Mouse (Mus musculus): ENCODE measurements at regions not wholly inside any gene's neighbourhood (a gene's known extent, or its start where the extent isn't known, plus 50 kb on each side); places are given as distances from the start of the nearest gene placed in this dataset.

DNA sequence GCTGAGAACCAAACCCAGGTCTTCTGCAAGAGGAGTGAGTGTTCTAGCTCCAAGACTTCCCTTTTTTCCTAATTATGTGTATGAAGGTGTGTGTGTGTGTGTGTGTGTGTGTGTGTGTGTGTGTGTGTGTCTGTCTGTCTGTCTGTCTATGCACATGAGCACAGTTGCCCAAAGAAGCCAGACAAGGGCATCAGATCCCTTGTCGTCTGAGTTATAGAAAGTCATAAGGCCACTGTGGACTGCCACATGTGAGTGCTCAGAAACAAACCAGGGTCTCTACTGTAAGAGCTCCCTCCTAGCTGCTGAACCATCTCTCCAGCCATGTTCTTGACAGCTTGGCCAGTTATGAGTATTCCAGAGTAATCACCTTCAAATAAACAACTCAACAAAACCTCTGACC is 58.6 kb upstream of the Itga11 start:
- H3K27me3 ChIP-seq (ENCODE audit: control insufficient read depth, insufficient read depth, insufficient read length): no peaks in the 10 kb centered on the region
- TF ChIP-seq TCF3 (IDR thresholded peaks at IDR 0.05; ENCODE audit: insufficient read length, low read depth): no peak
- no peak for TF ChIP-seq E2F4 (IDR thresholded peaks at IDR 0.05; ENCODE audit: insufficient read depth)
- TF ChIP-seq REST (IDR thresholded peaks at IDR 0.05; ENCODE audit: insufficient read depth, insufficient read length): no peak
- no peak for TF ChIP-seq CEBPB (IDR thresholded peaks at IDR 0.05; ENCODE audit: insufficient read depth, poor library complexity, severe bottlenecking)
- TF ChIP-seq POLR2AphosphoS2 (IDR thresholded peaks at IDR 0.05; ENCODE audit: insufficient read length, low read depth): no peak
- no peak for TF ChIP-seq MAX (IDR thresholded peaks at IDR 0.05; ENCODE audit: low read depth)
- TF ChIP-seq MYOD1 (IDR thresholded peaks at IDR 0.05; ENCODE audit: control insufficient read depth in 1 of 3, insufficient read length in 2 of 3, low read depth in 2 of 3): no peak
- H3K36me3 ChIP-seq (ENCODE audit: control insufficient read depth, insufficient read depth): no peaks in the 10 kb centered on the region
- no peak overlapping the region for H3ac ChIP-seq (ENCODE audit: control insufficient read depth, insufficient read length)
- no peak overlapping the region for H3K4me3 ChIP-seq
- H3K79me2 ChIP-seq (ENCODE audit: control insufficient read depth, insufficient read depth): no peaks in the 10 kb centered on the region
- no peak overlapping the region for H3K4me2 ChIP-seq (ENCODE audit: low read depth)

GRCm38 (mm10) chr9:62620901-62621445 is 56.7 kb upstream of the Itga11 start:
- H3ac ChIP-seq (ENCODE audit: control insufficient read depth, insufficient read length): no peak overlapping the region
- H3K79me2 ChIP-seq (ENCODE audit: control insufficient read depth, insufficient read depth): no peaks in the 10 kb centered on the region
- TF ChIP-seq TCF12 (IDR thresholded peaks at IDR 0.05; ENCODE audit: insufficient read depth, poor library complexity, severe bottlenecking): no peak
- TF ChIP-seq MYOG (IDR thresholded peaks at IDR 0.05; ENCODE audit: control insufficient read depth in 1 of 3, insufficient read depth in 1 of 3, insufficient read length in 2 of 3, low read depth in 2 of 3): no peak
- no peak for TF ChIP-seq MAX (IDR thresholded peaks at IDR 0.05; ENCODE audit: low read depth)
- TF ChIP-seq CEBPB (IDR thresholded peaks at IDR 0.05; ENCODE audit: insufficient read depth, poor library complexity, severe bottlenecking): no peak
- no peak for TF ChIP-seq USF1 (IDR thresholded peaks at IDR 0.05; ENCODE audit: low read depth)
- no peak for TF ChIP-seq MYOD1 (IDR thresholded peaks at IDR 0.05; ENCODE audit: control insufficient read depth in 1 of 3, insufficient read length in 2 of 3, low read depth in 2 of 3)
- TF ChIP-seq SRF (IDR thresholded peaks at IDR 0.05; ENCODE audit: control insufficient read depth, insufficient read length, low read depth): no peak
- no peak for TF ChIP-seq REST (IDR thresholded peaks at IDR 0.05; ENCODE audit: insufficient read depth, insufficient read length)
- no peak for TF ChIP-seq POLR2AphosphoS2 (IDR thresholded peaks at IDR 0.05; ENCODE audit: insufficient read length, low read depth)
- TF ChIP-seq TCF3 (IDR thresholded peaks at IDR 0.05; ENCODE audit: insufficient read length, low read depth): no peak
- TF ChIP-seq E2F4 (IDR thresholded peaks at IDR 0.05; ENCODE audit: insufficient read depth): no peak
- TF ChIP-seq POLR2A (IDR thresholded peaks at IDR 0.05; ENCODE audit: insufficient read length, low read depth): no peak

GRCm38 (mm10) chr9:62622106-62622505 is 55.5 kb upstream of the Itga11 start:
- H3K4me3 ChIP-seq: no peak overlapping the region
- no peak overlapping the region for H3ac ChIP-seq (ENCODE audit: control insufficient read depth, insufficient read length)
- H3K27me3 ChIP-seq (ENCODE audit: control insufficient read depth, insufficient read depth, insufficient read length): no peaks in the 10 kb centered on the region
- no peaks in the 10 kb centered on the region for H3K79me2 ChIP-seq (ENCODE audit: control insufficient read depth, insufficient read depth)
- H3K36me3 ChIP-seq (ENCODE audit: control insufficient read depth, insufficient read depth): no peaks in the 10 kb centered on the region
- TF ChIP-seq MYOG (IDR thresholded peaks at IDR 0.05; ENCODE audit: control insufficient read depth in 1 of 3, insufficient read depth in 1 of 3, insufficient read length in 2 of 3, low read depth in 2 of 3) (no peak), MAX (IDR thresholded peaks at IDR 0.05; ENCODE audit: low read depth) (no peak), TCF12 (IDR thresholded peaks at IDR 0.05; ENCODE audit: insufficient read depth, poor library complexity, severe bottlenecking) (no peak), MYOD1 (IDR thresholded peaks at IDR 0.05; ENCODE audit: control insufficient read depth in 1 of 3, insufficient read length in 2 of 3, low read depth in 2 of 3) (no peak), TCF3 (IDR thresholded peaks at IDR 0.05; ENCODE audit: insufficient read length, low read depth) (no peak), REST (IDR thresholded peaks at IDR 0.05; ENCODE audit: insufficient read depth, insufficient read length) (no peak), CEBPB (IDR thresholded peaks at IDR 0.05; ENCODE audit: insufficient read depth, poor library complexity, severe bottlenecking) (no peak), USF1 (IDR thresholded peaks at IDR 0.05; ENCODE audit: low read depth) (no peak), POLR2AphosphoS2 (IDR thresholded peaks at IDR 0.05; ENCODE audit: insufficient read length, low read depth) (no peak), POLR2A (IDR thresholded peaks at IDR 0.05; ENCODE audit: insufficient read length, low read depth) (no peak), E2F4 (IDR thresholded peaks at IDR 0.05; ENCODE audit: insufficient read depth) (no peak), SRF (IDR thresholded peaks at IDR 0.05; ENCODE audit: control insufficient read depth, insufficient read length, low read depth) (no peak)
- H3K4me2 ChIP-seq (ENCODE audit: low read depth): no peak overlapping the region

More at GRCm38 (mm10) chr9:62620901-62621445, 56.7 kb upstream of the Itga11 start:
- no peak overlapping the region for H3K4me2 ChIP-seq (ENCODE audit: low read depth)
- no peaks in the 10 kb centered on the region for H3K27me3 ChIP-seq (ENCODE audit: control insufficient read depth, insufficient read depth, insufficient read length)
- H3K36me3 ChIP-seq (ENCODE audit: control insufficient read depth, insufficient read depth): no peaks in the 10 kb centered on the region
- H3K4me3 ChIP-seq: no peak overlapping the region

- peak overlapping the region; percentile 31 for H3K4me2 ChIP-seq (ENCODE audit: low read depth)
- TF ChIP-seq CEBPB (IDR thresholded peaks at IDR 0.05; ENCODE audit: insufficient read depth, poor library complexity, severe bottlenecking) (0 out of 2 replicates have a peak, but pooled peaks have one; percentile 22), MYOG (IDR thresholded peaks at IDR 0.05; ENCODE audit: control insufficient read depth in 1 of 3, insufficient read depth in 1 of 3, insufficient read length in 2 of 3, low read depth in 2 of 3) (peak in 1 of 3 experiments; percentile 61), E2F4 (IDR thresholded peaks at IDR 0.05; ENCODE audit: insufficient read depth) (no peak)
- no peak overlapping the region for H3K4me3 ChIP-seq
Measured at GRCm38 (mm10) chr9:62624562-62625044, 53.0 kb upstream of the Itga11 start.

More at GRCm38 (mm10) chr9:62624562-62625044, 53.0 kb upstream of the Itga11 start:
- H3K36me3 ChIP-seq (ENCODE audit: control insufficient read depth, insufficient read depth): no peaks in the 10 kb centered on the region
- H3ac ChIP-seq (ENCODE audit: control insufficient read depth, insufficient read length): no peak overlapping the region
- no peaks in the 10 kb centered on the region for H3K79me2 ChIP-seq (ENCODE audit: control insufficient read depth, insufficient read depth)
- no peaks in the 10 kb centered on the region for H3K27me3 ChIP-seq (ENCODE audit: control insufficient read depth, insufficient read depth, insufficient read length)

All from myocyte (in vitro differentiated cells).